Mouse (Mus musculus): ENCODE measurements around the gene Mthfs. TPM values are rescaled to one million over a fixed set of nuclear protein-coding genes. Genes with fewer than 3 reads are reported as not detected.

Gene Mthfs
- polyA plus RNA-seq, 1 experiment from 2014 or later = 22.4 TPM

- H3K4me1 ChIP-seq = no peaks in the 10 kb centered on the region
- H3K9ac ChIP-seq = no peak overlapping the region
- H3K27me3 ChIP-seq = no peaks in the 10 kb centered on the region
- no peak overlapping the region for H3K27ac ChIP-seq
- no peaks in the 10 kb centered on the region for H3K36me3 ChIP-seq
- no peak for ATAC-seq (ENCODE audit: low FRiP score)
- 90% methylated on average over 1 of the region's 1 CpGs for WGBS
- H3K4me3 ChIP-seq = no peak overlapping the region
- H3K4me2 ChIP-seq (replicated peaks) = no peak overlapping the region
- H3K9me3 ChIP-seq (replicated peaks) = no peaks in the 10 kb centered on the region
Measured at GRCm38 (mm10) chr9:89264571-89264970, 54.1 kb downstream of the Mthfs start.

- Histone ChIP-seq H3K9me3 (replicated peaks) (no peaks in the 10 kb centered on the region), H3K4me1 (no peaks in the 10 kb centered on the region), H3K27me3 (no peaks in the 10 kb centered on the region), H3K4me3 (no peak overlapping the region), H3K9ac (no peak overlapping the region), H3K4me2 (replicated peaks) (no peak overlapping the region), H3K27ac (no peak overlapping the region), H3K36me3 (no peaks in the 10 kb centered on the region)
- WGBS = 87% methylated on average over 4 of the region's 4 CpGs
- no peak for ATAC-seq (ENCODE audit: low FRiP score)
Measured at GRCm38 (mm10) chr9:89267093-89267492, 56.6 kb downstream of the Mthfs start.

- Histone ChIP-seq H3K4me2 (replicated peaks) (no peak overlapping the region), H3K4me3 (no peak overlapping the region), H3K27me3 (no peaks in the 10 kb centered on the region), H3K4me1 (no peaks in the 10 kb centered on the region), H3K9me3 (replicated peaks) (no peaks in the 10 kb centered on the region), H3K9ac (no peak overlapping the region), H3K27ac (no peak overlapping the region), H3K36me3 (no peaks in the 10 kb centered on the region)
- ATAC-seq (ENCODE audit: low FRiP score) = no peak
- WGBS = 65% methylated on average over 5 of the region's 5 CpGs
Measured at GRCm38 (mm10) chr9:89267572-89267971, 57.1 kb downstream of the Mthfs start.

GRCm38 (mm10) chr9:89270376-89270775 is 59.9 kb downstream of the Mthfs start:
- 86% methylated on average over 2 of the region's 2 CpGs for WGBS
- Histone ChIP-seq H3K4me2 (replicated peaks) (no peak overlapping the region), H3K9ac (no peak overlapping the region), H3K27ac (no peak overlapping the region), H3K27me3 (no peaks in the 10 kb centered on the region), H3K9me3 (replicated peaks) (no peaks in the 10 kb centered on the region), H3K36me3 (no peaks in the 10 kb centered on the region), H3K4me3 (no peak overlapping the region), H3K4me1 (no peaks in the 10 kb centered on the region)
- ATAC-seq (ENCODE audit: low FRiP score) = no peak

GRCm38 (mm10) chr9:89273766-89274165 is 63.3 kb downstream of the Mthfs start:
- Histone ChIP-seq H3K36me3 (no peaks in the 10 kb centered on the region), H3K27me3 (no peaks in the 10 kb centered on the region), H3K4me1 (no peaks in the 10 kb centered on the region), H3K9ac (no peak overlapping the region), H3K4me2 (replicated peaks) (no peak overlapping the region), H3K27ac (no peak overlapping the region), H3K9me3 (replicated peaks) (no peaks in the 10 kb centered on the region), H3K4me3 (no peak overlapping the region)
- WGBS = 78% methylated on average over 7 of the region's 7 CpGs
- no peak for ATAC-seq (ENCODE audit: low FRiP score)

- Histone ChIP-seq H3K4me3 (no peak overlapping the region), H3K4me2 (replicated peaks) (no peak overlapping the region), H3K36me3 (no peaks in the 10 kb centered on the region), H3K9me3 (replicated peaks) (no peaks in the 10 kb centered on the region), H3K9ac (no peak overlapping the region), H3K27ac (no peak overlapping the region), H3K27me3 (no peaks in the 10 kb centered on the region), H3K4me1 (no peaks in the 10 kb centered on the region)
- ATAC-seq (ENCODE audit: low FRiP score) = no peak
- 92% methylated on average over 8 of the region's 8 CpGs for WGBS
Measured at GRCm38 (mm10) chr9:89278207-89278606, 67.7 kb downstream of the Mthfs start.

- Histone ChIP-seq H3K4me2 (replicated peaks) (no peak overlapping the region), H3K4me3 (no peak overlapping the region), H3K27me3 (no peaks in the 10 kb centered on the region), H3K9ac (no peak overlapping the region), H3K4me1 (no peaks in the 10 kb centered on the region), H3K36me3 (no peaks in the 10 kb centered on the region), H3K9me3 (replicated peaks) (no peaks in the 10 kb centered on the region), H3K27ac (no peak overlapping the region)
- WGBS = 86% methylated on average over 2 of the region's 2 CpGs
- no peak for ATAC-seq (ENCODE audit: low FRiP score)
Measured at GRCm38 (mm10) chr9:89282374-89283068, 72.0 kb downstream of the Mthfs start.

- no peak for ATAC-seq (ENCODE audit: low FRiP score)
Measured at GRCm38 (mm10) chr9:89288037-89288436, 77.6 kb downstream of the Mthfs start.

GRCm38 (mm10) chr9:89293364-89293763 is 82.9 kb downstream of the Mthfs start:
- H3K4me3 ChIP-seq = no peak overlapping the region
- no peak for ATAC-seq (ENCODE audit: low FRiP score)
- no peak overlapping the region for H3K4me2 ChIP-seq (replicated peaks)
- no peak overlapping the region for H3K27ac ChIP-seq
- no peaks in the 10 kb centered on the region for H3K4me1 ChIP-seq
- 82% methylated on average over 3 of the region's 3 CpGs for WGBS
- H3K9me3 ChIP-seq (replicated peaks) = no peaks in the 10 kb centered on the region
- no peaks in the 10 kb centered on the region for H3K36me3 ChIP-seq
- no peaks in the 10 kb centered on the region for H3K27me3 ChIP-seq
- no peak overlapping the region for H3K9ac ChIP-seq

More at GRCm38 (mm10) chr9:89288037-89288436, 77.6 kb downstream of the Mthfs start:
- no peak overlapping the region for H3K27ac ChIP-seq
- H3K9me3 ChIP-seq (replicated peaks) = no peaks in the 10 kb centered on the region
- WGBS = 86% methylated on average over 2 of the region's 2 CpGs
- no peak overlapping the region for H3K4me3 ChIP-seq
- H3K27me3 ChIP-seq = no peaks in the 10 kb centered on the region
- no peak overlapping the region for H3K9ac ChIP-seq
- no peak overlapping the region for H3K4me2 ChIP-seq (replicated peaks)
- no peaks in the 10 kb centered on the region for H3K36me3 ChIP-seq
- H3K4me1 ChIP-seq = no peaks in the 10 kb centered on the region

GRCm38 (mm10) chr9:89294121-89294520 is 83.6 kb downstream of the Mthfs start:
- H3K9me3 ChIP-seq (replicated peaks) = no peaks in the 10 kb centered on the region

GRCm38 (mm10) chr9:89305637-89306036 is 95.2 kb downstream of the Mthfs start:
- no peak overlapping the region for H3K27ac ChIP-seq
- WGBS = 82% methylated on average over 2 of the region's 2 CpGs
- ATAC-seq (ENCODE audit: low FRiP score) = no peak
- no peak overlapping the region for H3K9ac ChIP-seq
- no peak overlapping the region for H3K4me2 ChIP-seq (replicated peaks)
- H3K36me3 ChIP-seq = no peaks in the 10 kb centered on the region
- no peaks in the 10 kb centered on the region for H3K27me3 ChIP-seq
- no peak overlapping the region for H3K4me3 ChIP-seq
- H3K9me3 ChIP-seq (replicated peaks) = no peaks in the 10 kb centered on the region
- no peaks in the 10 kb centered on the region for H3K4me1 ChIP-seq

More at GRCm38 (mm10) chr9:89294121-89294520, 83.6 kb downstream of the Mthfs start:
- no peak for ATAC-seq (ENCODE audit: low FRiP score)
- no peaks in the 10 kb centered on the region for H3K4me1 ChIP-seq
- no peaks in the 10 kb centered on the region for H3K27me3 ChIP-seq
- WGBS = 49% methylated on average over 3 of the region's 3 CpGs
- H3K36me3 ChIP-seq = no peaks in the 10 kb centered on the region
- H3K4me3 ChIP-seq = no peak overlapping the region
- H3K27ac ChIP-seq = no peak overlapping the region
- no peak overlapping the region for H3K9ac ChIP-seq
- H3K4me2 ChIP-seq (replicated peaks) = no peak overlapping the region

GRCm38 (mm10) chr9:89308357-89309194 is 98.1 kb downstream of the Mthfs start:
- Histone ChIP-seq H3K27me3 (no peaks in the 10 kb centered on the region), H3K4me3 (no peak overlapping the region), H3K4me2 (replicated peaks) (no peak overlapping the region), H3K4me1 (no peaks in the 10 kb centered on the region), H3K9me3 (replicated peaks) (no peaks in the 10 kb centered on the region), H3K27ac (no peak overlapping the region), H3K36me3 (no peaks in the 10 kb centered on the region), H3K9ac (no peak overlapping the region)
- WGBS = 83% methylated on average over 7 of the region's 7 CpGs
- peak; percentile 41; the same call in 1 of the 2 replicates for ATAC-seq (ENCODE audit: low FRiP score)

- no peak overlapping the region for H3K4me2 ChIP-seq (replicated peaks)
- H3K36me3 ChIP-seq = no peaks in the 10 kb centered on the region
- no peak overlapping the region for H3K9ac ChIP-seq
- 76% methylated on average over 2 of the region's 2 CpGs for WGBS
- no peak; the same call in 1 of the 2 replicates for ATAC-seq (ENCODE audit: low FRiP score)
- no peaks in the 10 kb centered on the region for H3K4me1 ChIP-seq
- no peak overlapping the region for H3K4me3 ChIP-seq
- no peaks in the 10 kb centered on the region for H3K27me3 ChIP-seq
- no peak overlapping the region for H3K27ac ChIP-seq
- H3K9me3 ChIP-seq (replicated peaks) = no peaks in the 10 kb centered on the region
Measured at GRCm38 (mm10) chr9:89309195-89309535, 98.7 kb downstream of the Mthfs start.

All from hindbrain, embryonic 12.5 days (tissue).